Mouse (Mus musculus) midbrain, postnatal 0 days (tissue): ENCODE data around the gene Bcas3. TPM values are rescaled to one million over a fixed set of nuclear protein-coding genes. Genes with fewer than 3 reads are reported as not detected.

ENCODE experiments used
- ATAC-seq: fragments of 200-750 bp; cut with Nextera tagmentation; 2 replicates; pipeline ENCODE4 v1.8.0; 2017; ENCODE audit warnings: moderate number of reproducible peaks, mild to moderate bottlenecking, moderate TSS enrichment, moderate library complexity; ENCODE audit not compliant: low FRiP score
- DNase-seq: peaks from one replicate; pipeline ENCODE4 v3.0.0-alpha.2; 2015; ENCODE audit warnings: low spot score
- H3K27ac ChIP-seq: fragments of 300-500 bp; sonication (generic); 2 replicates; pipeline ENCODE4 v1.5.1; 2014; ENCODE audit warnings: low read depth, mild to moderate bottlenecking, low read length, mixed read lengths
- H3K27me3 ChIP-seq: fragments of 300-500 bp; sonication (generic); 2 replicates; pipeline ENCODE4 v1.6.1; 2014; ENCODE audit warnings: low read length, control low read depth, mixed read lengths; ENCODE audit not compliant: insufficient read depth
- H3K36me3 ChIP-seq: fragments of 300-500 bp; sonication (generic); 2 replicates; pipeline ENCODE4 v1.6.1; 2014; ENCODE audit warnings: low read length, control low read depth, mixed read lengths; ENCODE audit not compliant: insufficient read depth
- H3K4me1 ChIP-seq: fragments of 300-500 bp; sonication (generic); 2 replicates; pipeline ENCODE4 v1.6.1; 2014; ENCODE audit warnings: mild to moderate bottlenecking, control low read depth, antibody characterized with exemption, low read length, mixed read lengths; ENCODE audit not compliant: insufficient read depth
- H3K4me2 ChIP-seq: fragments of 300-500 bp; sonication (generic); 2 replicates; pipeline ENCODE4 v1.6.1; 2014; ENCODE audit warnings: low read depth, mild to moderate bottlenecking, low read length, mixed read lengths; ENCODE audit not compliant: poor library complexity, severe bottlenecking
- H3K4me3 ChIP-seq: fragments of 300-500 bp; sonication (generic); 2 replicates; pipeline ENCODE4 v1.5.1; 2014; ENCODE audit warnings: low read depth, mild to moderate bottlenecking, low read length, moderate library complexity
- H3K9ac ChIP-seq: fragments of 300-500 bp; sonication (generic); replicated peaks from 2 replicates; pipeline ENCODE4 v1.6.1; 2014; ENCODE audit warnings: mild to moderate bottlenecking, low read length, moderate library complexity, mixed read lengths; ENCODE audit not compliant: poor library complexity, severe bottlenecking
- H3K9me3 ChIP-seq: fragments of 300-500 bp; sonication (generic); 2 replicates; pipeline ENCODE4 v1.6.1; 2016; ENCODE audit warnings: low read length, control low read depth
- CTCF ChIP-seq: IDR thresholded peaks from 2 replicates; pipeline ENCODE4 v1.5.1; 2016; ENCODE audit warnings: antibody characterized with exemption, mild to moderate bottlenecking
- WGBS: fragments of 180-500 bp; shearing (Covaris S2); extraction: QIAGEN DNeasy Blood & Tissue Kit; methylation state at CpG from one replicate; pipeline ENCODE4 v1.1.7; 2014; 5-methylcytosine and 5-hydroxymethylcytosine counted together
- polyA plus RNA-seq: library from polyadenylated mRNA; unstranded; fragments of >200 nt; fragmentation: Nextera tagmentation; extraction: Ambion mirVana; gene quantifications from 2 replicates; pipeline ENCODE4 v1.2.1, GENCODE M21; 2015
- total RNA-seq: library from RNA; depleted of rRNA; stranded (reverse); fragments of >200 nt; gene quantifications from 2 replicates; pipeline ENCODE4 v1.2.3, GENCODE M21; 2014; rRNA removed

Bcas3 gene
- 34.7 and 36.3 TPM in 2 replicates for total RNA-seq
- polyA plus RNA-seq: 28.4 and 32.7 TPM in 2 replicates

- H3K27me3 ChIP-seq: no peaks in the 10 kb centered on the region
- peak within 1 kb of the TSS; percentile 55 for H3K27ac ChIP-seq
- DNase-seq (peak; percentile 99), ATAC-seq (peak; percentile 100)
- H3K36me3 ChIP-seq: no peaks in the 10 kb centered on the region
- H3K4me1 ChIP-seq: peaks cover 4% of the 10 kb centered on the region; the same call in 1 of the 2 replicates
- no peak for TF ChIP-seq CTCF
- peak within 1 kb of the TSS; percentile 68 for H3K4me3 ChIP-seq
- no peaks in the 10 kb centered on the region for H3K9me3 ChIP-seq
- WGBS: under 1% methylated on average over 47 of the region's 47 CpGs
- H3K4me2 ChIP-seq: peak within 1 kb of the TSS; percentile 83
- H3K9ac ChIP-seq: peak within 1 kb of the TSS; percentile 75
These were observed at the start of gene Bcas3 for GRCm38 (mm10) chr11:85352539-85353380. Gene Bcas3, plus strand, starts transcription at chr11:85353167.

GRCm38 (mm10) chr11:85306577-85307260 lies 46.2 kb upstream of the Bcas3 start:
- H3K4me3 ChIP-seq: no peak overlapping the region
- no peaks in the 10 kb centered on the region for H3K27me3 ChIP-seq
- H3K9ac ChIP-seq: no peak overlapping the region
- no peak overlapping the region for H3K4me2 ChIP-seq
- H3K36me3 ChIP-seq: no peaks in the 10 kb centered on the region
- no peaks in the 10 kb centered on the region for H3K4me1 ChIP-seq
- ATAC-seq (no peak), DNase-seq (no peak)
- no peak overlapping the region for H3K27ac ChIP-seq
- H3K9me3 ChIP-seq: no peaks in the 10 kb centered on the region
- TF ChIP-seq CTCF: no peak
- WGBS: 67% methylated on average over 4 of the region's 4 CpGs

DNA sequence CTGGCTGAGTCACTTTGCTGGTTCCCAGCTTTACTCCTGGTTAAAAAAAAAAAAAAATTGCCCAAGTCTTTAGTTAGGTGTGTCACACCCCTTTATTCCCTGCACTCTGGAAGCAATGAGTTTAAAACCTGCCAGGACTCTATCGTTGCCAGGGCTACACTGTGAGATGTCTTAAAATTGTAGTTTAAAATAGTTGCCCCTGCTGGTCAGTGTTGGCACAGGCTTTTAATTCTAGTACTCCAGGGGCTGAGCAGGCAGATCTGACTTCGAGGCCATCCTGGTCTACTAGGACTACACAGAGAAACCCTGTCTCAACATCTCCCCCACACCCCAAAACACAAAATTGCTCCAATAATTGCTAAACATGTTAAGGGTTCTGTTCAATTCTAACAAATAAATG lies 44.2 kb upstream of the Bcas3 start:
- Histone ChIP-seq H3K4me2 (no peak overlapping the region), H3K27me3 (no peaks in the 10 kb centered on the region), H3K4me1 (no peaks in the 10 kb centered on the region), H3K27ac (no peak overlapping the region), H3K9ac (no peak overlapping the region), H3K9me3 (no peaks in the 10 kb centered on the region), H3K36me3 (no peaks in the 10 kb centered on the region), H3K4me3 (no peak overlapping the region)
- no peak for TF ChIP-seq CTCF
- DNase-seq (no peak), ATAC-seq (no peak)
- WGBS: 71% methylated on average over 2 of the region's 2 CpGs

- H3K36me3 ChIP-seq: no peaks in the 10 kb centered on the region
- 1% methylated on average over 15 of the region's 15 CpGs for WGBS
- peak overlapping the region; percentile 61; the same call in 1 of the 2 replicates for H3K9ac ChIP-seq
- H3K4me2 ChIP-seq: peak overlapping the region; percentile 93
- DNase-seq: no peak
- H3K27me3 ChIP-seq: no peaks in the 10 kb centered on the region
- H3K4me1 ChIP-seq: no peaks in the 10 kb centered on the region
- no peak for TF ChIP-seq CTCF
- ATAC-seq: no peak
- H3K9me3 ChIP-seq: no peaks in the 10 kb centered on the region
- H3K27ac ChIP-seq: no peak overlapping the region
- peak overlapping the region; percentile 91 for H3K4me3 ChIP-seq
These were observed 42.6 kb upstream of the Bcas3 start for GRCm38 (mm10) chr11:85310407-85310712.

GRCm38 (mm10) chr11:85310713-85311574 lies 42.0 kb upstream of the Bcas3 start, which contains the start of gene Ppm1d:
Gene Ppm1d, plus strand, starts transcription at chr11:85311244.
- no peaks in the 10 kb centered on the region for H3K9me3 ChIP-seq
- peak within 1 kb of the TSS; percentile 96 for H3K9ac ChIP-seq
- peak within 1 kb of the TSS; percentile 93 for H3K4me2 ChIP-seq
- H3K27me3 ChIP-seq: no peaks in the 10 kb centered on the region
- peak; percentile 99 for DNase-seq
- ATAC-seq: peak; percentile 94
- H3K4me3 ChIP-seq: peak within 1 kb of the TSS; percentile 91
- H3K36me3 ChIP-seq: no peaks in the 10 kb centered on the region
- peak; percentile 29 for TF ChIP-seq CTCF
- under 1% methylated on average over 74 of the region's 78 CpGs for WGBS
- peak within 1 kb of the TSS; percentile 94 for H3K27ac ChIP-seq
- H3K4me1 ChIP-seq: no peaks in the 10 kb centered on the region
